In genomic region chr12:9261662-9262061, GRCm38 (mm10) we compare ENCODE assay signal across 23 mouse cellular contexts.
"Had no signal": no experiment of that assay in that cellular context is flagged by ENCODE, and none has a peak within 500 bp of the region (broad histone marks: within the 10 kb centered on the region; RNA-seq: fewer than 3 reads in every experiment).

No protein-coding gene starts in this region.

- H3K4me3 ChIP-seq: liver, embryonic 12.5 days; liver, embryonic 15.5 days; lung, embryonic 15.5 days; megakaryocyte, embryonic 14.5 days; midbrain, embryonic 10.5 days; midbrain, embryonic 13.5 days; myocyte; neural tube, embryonic 13.5 days had no signal

- H3K4me2 ChIP-seq: liver, embryonic 12.5 days; liver, embryonic 15.5 days; lung, embryonic 15.5 days; midbrain, embryonic 13.5 days; neural tube, embryonic 13.5 days had no signal

- H3K9ac ChIP-seq: liver, embryonic 12.5 days; liver, embryonic 15.5 days; lung, embryonic 15.5 days; midbrain, embryonic 13.5 days; neural tube, embryonic 13.5 days had no signal

- H3K9me3 ChIP-seq: liver, embryonic 12.5 days; liver, embryonic 15.5 days; lung, embryonic 15.5 days; midbrain, embryonic 10.5 days; midbrain, embryonic 13.5 days; neural tube, embryonic 13.5 days had no signal

- ATAC-seq: intestine, embryonic 16.5 days; liver, embryonic 12.5 days; midbrain, embryonic 13.5 days; midbrain, embryonic 16.5 days had no signal

- H3K36me3 ChIP-seq: liver, embryonic 12.5 days; liver, embryonic 15.5 days; lung, embryonic 15.5 days; midbrain, embryonic 10.5 days; midbrain, embryonic 13.5 days; neural tube, embryonic 13.5 days had no signal

- H3K27ac ChIP-seq: liver, embryonic 12.5 days; liver, embryonic 15.5 days; lung, embryonic 15.5 days; midbrain, embryonic 10.5 days; midbrain, embryonic 13.5 days; neural tube, embryonic 13.5 days had no signal

- H3K27me3 ChIP-seq: liver, embryonic 12.5 days; liver, embryonic 15.5 days; lung, embryonic 15.5 days; megakaryocyte, embryonic 14.5 days; midbrain, embryonic 13.5 days; neural tube, embryonic 13.5 days had no signal

- DNase-seq: kidney, adult 18-20 months; kidney, adult 9 months; kidney, postnatal 25 days; left cerebral cortex, postnatal 4 days; liver; lung, adult 18-20 months; lung, postnatal 10 days; lung, postnatal 36 days; retina, postnatal 1 day; right cerebral cortex, postnatal 25 days; spleen, adult 18-20 months; thymus, adult 18-20 months; thymus, postnatal 36 days had no signal

- H3K4me1 ChIP-seq: liver, embryonic 12.5 days; liver, embryonic 15.5 days; lung, embryonic 15.5 days; megakaryocyte, embryonic 14.5 days; midbrain, embryonic 10.5 days; midbrain, embryonic 13.5 days; neural tube, embryonic 13.5 days had no signal
